ENCODE assay signal across 26 mouse cellular contexts in the genomic region with DNA sequence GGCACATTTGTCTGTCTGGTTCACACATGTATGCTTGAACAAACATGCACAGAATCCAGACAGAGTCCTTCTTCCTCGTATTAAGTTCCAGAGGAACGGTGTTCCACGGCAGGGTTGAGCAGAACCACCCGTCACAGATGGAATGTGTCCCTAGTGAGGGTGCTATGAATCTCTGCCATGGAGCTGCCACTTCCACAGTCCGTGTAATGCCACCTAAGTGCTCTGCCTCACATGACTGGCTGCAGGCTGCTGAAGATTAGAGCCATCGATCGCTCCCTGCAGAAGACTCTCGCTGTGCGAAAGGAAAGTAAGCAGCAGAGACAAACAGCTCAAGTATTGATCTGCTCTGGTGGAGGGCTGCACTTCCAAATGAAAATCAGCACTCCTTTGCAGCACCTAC.
A peak's percentile ranks its signal among the peaks of the same experiment; 100 is the strongest.
DNase-seq lines count a peak whose midpoint lies in the region; ATAC-seq and TF ChIP-seq lines count a peak whose summit lies in the region.
"Had no signal": no experiment of that assay in that cellular context is flagged by ENCODE, and none has a peak within 500 bp of the region (broad histone marks: within the 10 kb centered on the region; RNA-seq: fewer than 3 reads in every experiment).

No protein-coding gene starts in this region.

- no peak overlapping the region for H3K9ac ChIP-seq in forebrain, embryonic 12.5 days
- no peak overlapping the region for H3K9ac ChIP-seq in forebrain, embryonic 13.5 days
- H3K9ac ChIP-seq in midbrain, embryonic 12.5 days (replicated peaks): no peak overlapping the region
- no peak overlapping the region for H3K9ac ChIP-seq in midbrain, postnatal 0 days (replicated peaks; ENCODE audit: low read length, poor library complexity, severe bottlenecking)
- H3K9ac ChIP-seq in midbrain, embryonic 14.5 days (replicated peaks; ENCODE audit: low read length): no peak overlapping the region
- H3K9ac ChIP-seq: heart, embryonic 12.5 days; limb, embryonic 13.5 days; liver, embryonic 13.5 days; lung, embryonic 14.5 days had no signal

- ATAC-seq in forebrain, embryonic 12.5 days (ENCODE audit: low FRiP score): no peak
- no peak for ATAC-seq in forebrain, embryonic 13.5 days
- ATAC-seq in midbrain, embryonic 12.5 days (ENCODE audit: low FRiP score, low read depth): no peak
- no peak for ATAC-seq in midbrain, postnatal 0 days (ENCODE audit: low FRiP score)
- ATAC-seq in midbrain, embryonic 14.5 days (ENCODE audit: low FRiP score, low TSS enrichment): no peak
- ATAC-seq: activated CD4-positive, CD25-positive, alpha-beta regulatory T cell, adult 4 months; inflammation-experienced regulatory T-cells, adult 6 months had no signal

- no peak for DNase-seq in midbrain, postnatal 0 days (ENCODE audit: low spot score)
- DNase-seq in midbrain, embryonic 14.5 days: no peak
- no peak for DNase-seq in cerebellum, adult 2 months
- DNase-seq in layer of hippocampus, adult 9-11 months: no peak
- no peak for DNase-seq in testis, postnatal 10 days (ENCODE audit: low spot score)
- DNase-seq: adrenal gland, postnatal 25 days; cerebellum, adult 11-12 months; cerebellum, postnatal 25 days; embryo, embryonic 11 days; gastrocnemius, postnatal 10 days; heart, adult 11 months; heart, postnatal 14 days; kidney, adult 9 months; kidney, postnatal 4 days; liver, embryonic 13.5 days; lung, embryonic 14.5 days; lung, postnatal 36 days; thymus, adult 2 months had no signal

- H3K4me1 ChIP-seq in forebrain, embryonic 12.5 days: peaks cover 42% of the 10 kb centered on the region
- peaks cover 53% of the 10 kb centered on the region for H3K4me1 ChIP-seq in forebrain, embryonic 13.5 days
- H3K4me1 ChIP-seq in midbrain, embryonic 12.5 days: peaks cover 33% of the 10 kb centered on the region
- H3K4me1 ChIP-seq in midbrain, postnatal 0 days (ENCODE audit: insufficient read depth, low read length): peaks cover 4% of the 10 kb centered on the region; the same call in 1 of the 2 replicates
- peaks cover 33% of the 10 kb centered on the region for H3K4me1 ChIP-seq in midbrain, embryonic 14.5 days (ENCODE audit: control insufficient read depth, insufficient read depth, low read length)
- no peaks in the 10 kb centered on the region for H3K4me1 ChIP-seq in cerebellum, adult 2 months (ENCODE audit: control insufficient read depth, insufficient read depth, low read length)
- H3K4me1 ChIP-seq: heart, embryonic 12.5 days; liver, embryonic 13.5 days had no signal

- WGBS in forebrain, embryonic 12.5 days: 78% methylated on average over 9 of the region's 9 CpGs
- WGBS in forebrain, embryonic 13.5 days: 69% methylated on average over 9 of the region's 9 CpGs
- 74% methylated on average over 9 of the region's 9 CpGs for WGBS in midbrain, embryonic 12.5 days
- WGBS in midbrain, postnatal 0 days: 64% methylated on average over 9 of the region's 9 CpGs
- WGBS in midbrain, embryonic 14.5 days: 60% methylated on average over 9 of the region's 9 CpGs
- WGBS in cerebellum, adult 2 months: 65% methylated on average over 9 of the region's 9 CpGs

- no peaks in the 10 kb centered on the region for H3K9me3 ChIP-seq in forebrain, embryonic 12.5 days
- H3K9me3 ChIP-seq in forebrain, embryonic 13.5 days (replicated peaks): no peaks in the 10 kb centered on the region
- no peaks in the 10 kb centered on the region for H3K9me3 ChIP-seq in midbrain, embryonic 12.5 days
- H3K9me3 ChIP-seq in midbrain, postnatal 0 days (ENCODE audit: low read length): no peaks in the 10 kb centered on the region
- H3K9me3 ChIP-seq in midbrain, embryonic 14.5 days (ENCODE audit: control insufficient read depth, low read length): no peaks in the 10 kb centered on the region
- H3K9me3 ChIP-seq: G1E; heart, embryonic 12.5 days; limb, embryonic 13.5 days; liver, embryonic 13.5 days had no signal

- no peak overlapping the region for H3K4me3 ChIP-seq in forebrain, embryonic 12.5 days (replicated peaks)
- H3K4me3 ChIP-seq in forebrain, embryonic 13.5 days: no peak overlapping the region
- no peak overlapping the region for H3K4me3 ChIP-seq in midbrain, embryonic 12.5 days
- no peak overlapping the region for H3K4me3 ChIP-seq in midbrain, postnatal 0 days (ENCODE audit: low read depth, low read length)
- no peak overlapping the region for H3K4me3 ChIP-seq in midbrain, embryonic 14.5 days (replicated peaks; ENCODE audit: low read depth, low read length)
- no peak overlapping the region for H3K4me3 ChIP-seq in cerebellum, adult 2 months (replicated peaks; ENCODE audit: insufficient read depth, low read depth, low read length)
- H3K4me3 ChIP-seq: heart, embryonic 12.5 days; limb, embryonic 13.5 days; liver, embryonic 13.5 days had no signal

- H3K4me2 ChIP-seq in forebrain, embryonic 12.5 days: no peak overlapping the region
- H3K4me2 ChIP-seq in forebrain, embryonic 13.5 days: no peak overlapping the region
- H3K4me2 ChIP-seq in midbrain, embryonic 12.5 days (replicated peaks): no peak overlapping the region
- H3K4me2 ChIP-seq in midbrain, postnatal 0 days (ENCODE audit: low read depth, low read length, poor library complexity, severe bottlenecking): no peak overlapping the region
- no peak overlapping the region for H3K4me2 ChIP-seq in midbrain, embryonic 14.5 days (ENCODE audit: low read length)
- H3K4me2 ChIP-seq: heart, embryonic 12.5 days; limb, embryonic 13.5 days; liver, embryonic 13.5 days; lung, embryonic 14.5 days had no signal

- no peak for TF ChIP-seq CTCF in midbrain, postnatal 0 days (IDR thresholded peaks at IDR 0.05)
- TF ChIP-seq CTCF in cerebellum, adult 2 months (IDR thresholded peaks at IDR 0.05; ENCODE audit: borderline replicate concordance, insufficient read depth, low read depth, low read length): no peak

- TF ChIP-seq POLR2A in cerebellum, adult 2 months (IDR thresholded peaks at IDR 0.05; ENCODE audit: borderline replicate concordance, insufficient read depth, low read length): no peak

- no peaks in the 10 kb centered on the region for H3K27me3 ChIP-seq in forebrain, embryonic 12.5 days
- no peaks in the 10 kb centered on the region for H3K27me3 ChIP-seq in forebrain, embryonic 13.5 days
- 0 out of 2 replicates have a peak, but pooled peaks cover 6% of the 10 kb centered on the region for H3K27me3 ChIP-seq in midbrain, embryonic 12.5 days
- no peaks in the 10 kb centered on the region for H3K27me3 ChIP-seq in midbrain, postnatal 0 days (ENCODE audit: insufficient read depth, low read length)
- H3K27me3 ChIP-seq in midbrain, embryonic 14.5 days (ENCODE audit: control insufficient read depth, insufficient read depth, low read length): no peaks in the 10 kb centered on the region
- no peaks in the 10 kb centered on the region for H3K27me3 ChIP-seq in cerebellum, adult 2 months (ENCODE audit: control insufficient read depth, insufficient read depth, low read length)
- H3K27me3 ChIP-seq: heart, embryonic 12.5 days; limb, embryonic 13.5 days; liver, embryonic 13.5 days had no signal

- H3K27ac ChIP-seq in forebrain, embryonic 12.5 days: peak overlapping the region; percentile 21; the same call in 1 of the 2 replicates
- H3K27ac ChIP-seq in forebrain, embryonic 13.5 days: no peak overlapping the region
- H3K27ac ChIP-seq in midbrain, embryonic 12.5 days (replicated peaks): peak overlapping the region; percentile 42; the same call in 1 of the 2 replicates
- no peak overlapping the region for H3K27ac ChIP-seq in midbrain, postnatal 0 days (ENCODE audit: low read depth, low read length)
- peak overlapping the region; percentile 68 for H3K27ac ChIP-seq in midbrain, embryonic 14.5 days (replicated peaks; ENCODE audit: low read depth, low read length)
- no peak overlapping the region for H3K27ac ChIP-seq in cerebellum, adult 2 months (ENCODE audit: insufficient read depth, low read length)
- H3K27ac ChIP-seq: limb, embryonic 13.5 days; liver, embryonic 13.5 days had no signal

- no peaks in the 10 kb centered on the region for H3K36me3 ChIP-seq in forebrain, embryonic 12.5 days (replicated peaks)
- no peaks in the 10 kb centered on the region for H3K36me3 ChIP-seq in forebrain, embryonic 13.5 days (ENCODE audit: poor library complexity, severe bottlenecking)
- no peaks in the 10 kb centered on the region for H3K36me3 ChIP-seq in midbrain, embryonic 12.5 days
- no peaks in the 10 kb centered on the region for H3K36me3 ChIP-seq in midbrain, postnatal 0 days (ENCODE audit: insufficient read depth, low read length)
- no peaks in the 10 kb centered on the region for H3K36me3 ChIP-seq in midbrain, embryonic 14.5 days (ENCODE audit: control insufficient read depth, insufficient read depth, low read length)
- H3K36me3 ChIP-seq: limb, embryonic 13.5 days; liver, embryonic 13.5 days had no signal

Comparison
In these comparisons a context has a peak if more than half of its experiments do, and no peak if none do; other contexts are left out.
1. H3K27ac ChIP-seq: peak in forebrain, embryonic 12.5 days (single experiment), midbrain, embryonic 12.5 days (single experiment) and midbrain, embryonic 14.5 days (single experiment); none in forebrain, embryonic 13.5 days (single experiment), midbrain, postnatal 0 days (single experiment) and cerebellum, adult 2 months (single experiment).